Mouse (Mus musculus): ENCODE data around the gene Tssk2.

Gene Tssk2

GRCm38 (mm10) chr16:17898462-17898861, at the start of gene Tssk2, which contains the start of gene Dgcr2:
TSS of gene Tssk2 (plus strand) at chr16:17898637.
TSS of gene Dgcr2 (minus strand) at chr16:17898562.
- DNase-seq = no peak

DNA sequence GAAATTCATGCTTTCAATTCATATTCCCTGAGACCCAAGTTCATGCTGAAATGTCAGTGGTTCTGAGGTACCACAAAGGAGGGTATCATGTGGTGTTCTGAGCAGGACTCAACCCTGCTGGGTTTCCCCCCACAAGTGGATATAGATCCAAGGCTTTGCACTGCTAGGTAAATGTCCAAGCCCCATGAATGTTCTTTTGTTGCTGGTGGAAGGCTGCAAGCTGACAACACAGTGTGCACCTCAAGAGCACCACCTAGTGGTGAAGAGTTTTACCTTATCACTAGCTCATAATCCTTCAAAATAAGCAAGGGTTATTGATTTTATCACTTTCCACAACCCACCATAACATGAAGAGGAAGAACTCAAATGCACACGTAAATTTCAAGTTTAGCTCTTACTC, 49.5 kb upstream of the Tssk2 start:
- peak; percentile 48 to 55 for DNase-seq

DNA sequence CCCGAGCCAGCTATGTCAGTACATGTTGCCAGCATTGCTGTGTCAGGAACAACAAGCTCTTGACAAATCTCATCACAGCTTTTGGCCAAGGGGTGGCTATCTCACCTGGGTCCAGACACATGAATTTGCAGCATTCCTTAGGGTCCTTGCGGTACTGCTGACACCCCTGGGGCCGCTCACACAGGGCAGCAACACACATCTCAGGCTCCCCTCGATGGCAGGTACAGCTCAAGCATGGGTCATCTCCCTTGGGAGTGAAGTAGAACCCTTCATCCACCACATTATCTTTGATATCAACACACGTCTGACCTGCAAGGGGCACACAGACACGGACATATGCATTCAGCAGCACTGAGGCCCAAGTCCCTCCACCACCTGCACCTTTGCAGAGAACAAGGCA, 49.0 kb upstream of the Tssk2 start:
- DNase-seq = no peak

DNA sequence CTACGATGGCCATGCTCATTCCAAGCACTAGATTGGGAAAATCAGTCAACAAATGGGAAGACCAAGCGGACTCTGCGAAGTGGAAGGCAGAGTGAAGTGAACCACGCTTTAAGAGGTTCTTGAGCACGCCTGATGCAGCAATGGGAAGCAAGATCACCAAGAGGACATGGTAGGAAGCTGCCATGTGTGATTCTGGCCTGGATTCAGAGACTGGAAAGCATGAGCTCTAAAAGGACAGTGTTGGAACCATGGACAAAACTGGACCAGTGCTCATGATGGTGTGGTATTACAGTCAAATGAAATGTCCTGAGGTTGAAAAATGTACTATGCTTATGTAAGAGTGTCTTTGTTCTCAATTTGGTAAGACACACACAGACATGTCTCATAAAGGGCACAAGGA, 47.1 kb upstream of the Tssk2 start:
- no peak for DNase-seq

DNA sequence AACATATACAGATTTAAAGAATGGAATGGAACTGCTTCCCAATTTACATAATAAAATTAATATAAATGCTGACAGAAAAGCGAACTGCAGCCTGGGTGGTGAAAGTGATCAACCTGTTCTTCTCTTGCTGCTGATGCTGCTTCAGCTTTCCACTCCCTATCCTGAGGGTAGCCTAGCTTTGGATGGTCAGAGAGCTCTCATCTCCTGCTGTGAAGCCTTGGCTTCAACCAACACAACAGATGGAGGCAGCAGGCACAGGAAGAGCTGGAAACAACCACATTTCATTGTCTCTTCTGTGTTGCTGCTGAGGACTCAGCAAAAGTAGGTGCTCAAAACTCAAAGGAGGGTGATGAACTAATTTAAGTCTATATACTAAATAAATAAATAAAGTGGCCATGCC, 46.6 kb upstream of the Tssk2 start:
- DNase-seq = no peak

GRCm38 (mm10) chr16:17853263-17853662, 45.2 kb upstream of the Tssk2 start:
- no peak for DNase-seq

DNA sequence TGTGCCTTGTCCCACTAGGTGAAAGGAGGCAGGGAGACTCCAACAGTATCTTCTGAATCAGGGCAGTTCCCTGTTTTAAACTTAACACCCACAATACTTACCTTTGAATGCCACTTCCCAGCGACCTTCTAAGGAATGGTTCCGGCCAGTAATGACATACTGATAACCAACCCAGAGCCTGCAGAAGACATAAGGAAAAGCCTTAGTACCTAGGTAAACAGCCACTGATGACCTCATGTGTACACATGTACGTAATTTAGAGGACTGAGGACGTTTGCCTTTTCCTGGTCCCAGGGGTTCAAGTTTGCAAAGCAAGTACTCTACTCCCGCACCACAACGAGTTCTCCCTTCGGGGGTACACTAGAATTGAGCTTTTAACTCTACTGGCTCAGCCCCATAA, 41.3 kb upstream of the Tssk2 start:
- no peak for DNase-seq

DNA sequence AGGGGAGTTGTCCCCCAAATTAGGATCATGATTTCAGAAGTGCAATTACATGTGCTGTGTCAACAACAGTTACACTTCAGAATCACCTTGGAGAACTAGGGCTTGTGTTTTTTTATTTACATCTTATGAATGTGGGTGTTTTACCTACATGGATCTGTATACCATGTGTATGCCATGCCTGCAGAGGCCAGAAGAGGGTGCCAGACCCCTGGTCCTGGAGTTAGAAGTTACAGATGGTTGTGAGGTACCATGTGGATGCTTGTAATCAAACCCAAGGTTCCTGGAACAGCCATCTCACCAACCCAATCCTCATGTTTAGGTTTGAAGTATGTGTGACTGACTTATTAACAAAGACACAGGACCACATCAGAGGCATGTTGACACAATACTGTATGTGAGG, 39.8 kb upstream of the Tssk2 start:
- peak; percentile 30 to 58 for DNase-seq

- DNase-seq = peak in 1 of 2 experiments; percentile 50
These were observed 33.1 kb upstream of the Tssk2 start for GRCm38 (mm10) chr16:17865293-17865692.

GRCm38 (mm10) chr16:17865770-17866169, 32.7 kb upstream of the Tssk2 start:
- peak; percentile 55 to 64 for DNase-seq

GRCm38 (mm10) chr16:17871248-17871647, 27.2 kb upstream of the Tssk2 start:
- DNase-seq = no peak

GRCm38 (mm10) chr16:17872995-17873394, 25.4 kb upstream of the Tssk2 start:
- DNase-seq = no peak

- peak; percentile 17 to 30 for DNase-seq
These were observed 23.3 kb upstream of the Tssk2 start for GRCm38 (mm10) chr16:17875174-17875573.

DNA sequence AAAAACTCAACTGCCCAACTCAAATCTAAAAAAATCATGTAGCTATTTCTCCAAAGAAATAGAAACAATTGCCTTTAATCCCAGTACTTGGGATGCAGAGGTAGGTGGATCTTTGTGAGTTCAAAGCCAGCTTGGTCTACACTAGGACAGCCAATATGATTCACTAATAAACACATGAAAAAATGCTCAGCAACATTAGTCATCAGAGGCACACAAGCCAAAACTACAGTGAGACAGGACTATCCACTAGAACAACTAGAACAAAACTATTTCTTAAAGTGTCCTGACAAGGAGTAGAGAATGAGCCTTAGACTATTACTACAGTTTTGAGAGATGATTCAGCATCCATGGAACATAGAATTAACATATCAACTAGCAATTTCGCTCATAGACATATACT, 22.3 kb upstream of the Tssk2 start:
- no peak for DNase-seq

DNA sequence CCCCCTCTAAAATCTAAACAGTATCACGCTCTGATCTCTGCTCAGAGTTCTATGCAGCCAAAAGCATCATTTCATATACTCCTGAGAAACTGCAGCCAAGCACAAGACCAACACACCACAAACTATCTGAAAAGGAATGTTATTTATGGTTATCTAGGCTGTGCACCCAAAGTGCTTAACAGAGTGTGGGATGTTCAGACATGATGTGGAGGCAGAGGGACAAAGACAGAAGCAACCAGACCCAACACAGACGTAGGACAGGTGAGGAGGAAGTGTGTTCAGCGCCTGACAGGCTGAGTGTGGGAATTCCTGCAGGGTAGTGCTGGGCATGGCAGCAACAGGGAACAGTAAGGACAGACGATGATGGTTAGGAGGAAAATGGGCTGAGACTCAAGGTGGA, 18.9 kb upstream of the Tssk2 start:
- DNase-seq = no peak

DNA sequence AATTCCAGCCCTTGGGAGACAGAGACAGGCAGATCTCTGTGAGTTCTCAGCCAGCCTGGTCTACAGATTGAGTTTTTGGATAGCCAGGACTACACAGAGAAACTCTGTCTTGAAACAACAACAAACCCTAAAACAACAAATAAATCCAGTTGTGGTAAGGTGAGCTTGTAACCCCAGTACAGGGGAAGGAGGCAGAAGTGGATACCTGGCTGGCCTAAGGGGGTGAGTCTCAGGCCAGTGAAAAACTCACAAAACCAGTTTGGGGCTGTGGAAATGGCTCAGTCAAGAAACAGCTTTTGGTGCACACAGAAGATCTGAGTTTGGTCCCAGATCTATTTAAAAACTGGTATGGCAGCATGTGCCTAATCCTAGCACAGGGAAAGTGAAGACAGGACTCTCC, 16.2 kb upstream of the Tssk2 start:
- peak in 1 of 2 experiments; percentile 13 for DNase-seq

DNA sequence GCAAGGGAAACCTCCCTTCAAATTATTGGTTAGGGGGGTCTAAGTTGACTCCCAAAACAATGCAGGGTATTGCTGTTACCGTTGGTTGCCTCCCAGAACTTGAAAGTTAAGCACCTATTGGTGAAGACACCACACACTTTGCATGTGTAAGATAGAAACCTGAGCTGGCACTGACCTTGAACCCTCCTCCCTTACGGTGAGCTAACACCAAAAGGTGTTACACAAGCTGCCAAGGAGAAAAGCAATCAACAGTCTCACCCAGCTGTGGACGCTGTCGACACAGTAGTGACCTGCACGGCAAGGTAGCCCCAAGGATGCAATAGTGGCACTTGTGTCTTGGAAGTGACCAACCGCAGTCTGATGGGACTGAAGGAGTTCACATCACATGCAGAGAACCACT, 14.3 kb upstream of the Tssk2 start:
- peak in 1 of 2 experiments; percentile 12 for DNase-seq

DNA sequence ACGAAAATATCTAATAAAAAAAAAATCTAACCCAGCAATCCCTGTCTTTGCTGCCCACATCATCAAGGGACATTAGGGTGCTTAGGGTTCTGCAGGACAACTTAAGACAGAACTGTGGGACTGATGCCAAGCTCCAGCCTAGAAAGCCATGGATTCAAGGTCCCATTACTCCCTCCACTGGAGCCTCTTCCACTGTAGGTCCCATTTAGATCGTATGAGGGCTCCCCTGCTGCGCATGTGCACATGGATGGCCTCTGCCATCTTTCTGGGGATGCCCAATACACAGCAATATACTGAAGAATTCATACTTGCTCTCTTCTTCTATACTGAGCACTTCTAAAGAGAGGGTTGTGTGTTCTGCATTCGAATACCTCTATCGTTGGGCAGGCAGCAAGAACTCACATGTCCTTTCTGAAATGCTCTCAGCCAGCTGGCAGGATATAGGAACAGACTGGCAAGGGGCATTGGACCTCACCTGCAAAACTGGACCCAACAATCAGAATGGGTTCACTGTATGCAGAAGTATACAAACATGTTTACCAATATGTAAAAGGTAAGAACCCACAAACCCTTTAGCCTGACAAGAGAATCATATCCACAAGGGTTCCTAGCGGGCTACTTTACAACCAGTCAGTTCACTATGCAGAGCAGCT, 8.6 kb upstream of the Tssk2 start:
- DNase-seq = no peak

DNA sequence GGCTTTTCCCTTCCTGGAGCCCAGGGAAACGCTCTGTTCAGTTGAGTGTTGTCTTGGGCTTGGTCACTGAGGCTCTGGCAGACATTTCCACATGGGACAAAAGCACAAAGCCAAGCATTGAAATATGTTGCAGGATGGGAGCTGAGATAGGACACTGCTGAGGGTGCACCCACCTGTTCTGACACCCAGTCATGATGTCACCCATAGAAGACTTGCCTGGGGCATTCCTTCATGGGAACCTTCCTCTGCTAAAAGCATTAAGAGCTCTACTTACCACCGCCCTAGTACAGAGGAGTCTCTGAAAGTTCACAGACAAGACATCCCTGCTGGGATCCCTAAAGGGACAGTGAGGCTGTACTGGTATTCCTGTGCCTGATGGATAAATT, 8.1 kb upstream of the Tssk2 start:
- no peak for DNase-seq

GRCm38 (mm10) chr16:17890917-17891566, 7.4 kb upstream of the Tssk2 start:
- DNase-seq = peak; percentile 94 to 95

GRCm38 (mm10) chr16:17891567-17891959, 6.9 kb upstream of the Tssk2 start, which contains the start of gene Gm20518:
TSS of gene Gm20518 (minus strand) at chr16:17891671.
- peak; percentile 99 to 100 for DNase-seq

- DNase-seq = peak; percentile 91 to 92
These were observed 5.8 kb upstream of the Tssk2 start for GRCm38 (mm10) chr16:17892606-17893005.

GRCm38 (mm10) chr16:17893923-17894322, 4.5 kb upstream of the Tssk2 start, which contains the start of gene Tssk1:
TSS of gene Tssk1 (plus strand) at chr16:17894223.
- no peak for DNase-seq

DNA sequence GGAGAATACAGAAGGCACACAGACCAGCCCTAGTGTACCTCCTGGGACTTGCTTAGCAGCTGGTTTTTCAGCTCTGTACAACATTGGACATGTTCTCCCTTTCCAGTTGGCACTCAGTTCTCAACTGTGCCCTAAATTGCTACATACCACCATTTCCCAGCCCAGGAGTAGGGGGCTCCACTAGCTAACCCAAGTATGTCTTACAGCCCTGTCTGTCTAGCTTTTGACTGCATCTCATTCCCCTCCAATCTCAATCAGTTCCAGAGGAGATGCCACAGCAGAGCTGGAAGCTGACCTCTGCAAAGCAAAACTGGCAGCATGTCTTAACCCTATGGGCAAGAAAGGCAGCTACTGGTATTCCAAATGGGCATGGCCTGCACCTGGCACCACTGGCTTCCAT, 2.3 kb upstream of the Tssk2 start:
- no peak for DNase-seq
